Mouse (Mus musculus) thymus, postnatal 0 days (tissue): Measurements from ENCODE around the gene Edrf1. TPM values are rescaled to one million over a fixed set of nuclear protein-coding genes. Genes with fewer than 3 reads are reported as not detected.

ENCODE experiments used
- polyA plus RNA-seq: library from polyadenylated mRNA; unstranded; fragments of >200 nt; fragmentation: Nextera tagmentation; extraction: Ambion mirVana; gene quantifications from 2 replicates; pipeline ENCODE4 v1.2.1, GENCODE M21; 2015

Edrf1 gene
- polyA plus RNA-seq, 1 experiment from 2014 or later: 18.7 TPM

Other genes starting within 250 kb of the Edrf1 start
- gene Tex36, start 35.4 kb upstream of the Edrf1 start, polyA plus RNA-seq: not detected in 2 replicates
- gene Mmp21, start 42.5 kb downstream of the Edrf1 start, polyA plus RNA-seq: 0.07 and 0.09 TPM in 2 replicates
- 133 and 135 TPM in 2 replicates for gene Bccip, start 71.8 kb downstream of the Edrf1 start, polyA plus RNA-seq
- 25.1 and 26.2 TPM in 2 replicates for gene Uros, start 72.5 kb downstream of the Edrf1 start, polyA plus RNA-seq
- gene Fank1, start 139.3 kb downstream of the Edrf1 start, polyA plus RNA-seq: 0.23 and 0.33 TPM in 2 replicates
- 23.3 and 23.7 TPM in 2 replicates for gene Dhx32, start 145.2 kb downstream of the Edrf1 start, polyA plus RNA-seq